Mouse (Mus musculus): ENCODE results near the gene Ggn. TPM values are rescaled to one million over a fixed set of nuclear protein-coding genes. Genes with fewer than 3 reads are reported as not detected.
"Not testable (repeated sequence)": the region's sequence is repeated elsewhere in the genome, so short reads cannot be mapped to it uniquely, and the experiment has no call there.

Ggn gene
- total RNA-seq, 2 experiments from 2014 or later = 0.88 to 0.95 TPM

DNA sequence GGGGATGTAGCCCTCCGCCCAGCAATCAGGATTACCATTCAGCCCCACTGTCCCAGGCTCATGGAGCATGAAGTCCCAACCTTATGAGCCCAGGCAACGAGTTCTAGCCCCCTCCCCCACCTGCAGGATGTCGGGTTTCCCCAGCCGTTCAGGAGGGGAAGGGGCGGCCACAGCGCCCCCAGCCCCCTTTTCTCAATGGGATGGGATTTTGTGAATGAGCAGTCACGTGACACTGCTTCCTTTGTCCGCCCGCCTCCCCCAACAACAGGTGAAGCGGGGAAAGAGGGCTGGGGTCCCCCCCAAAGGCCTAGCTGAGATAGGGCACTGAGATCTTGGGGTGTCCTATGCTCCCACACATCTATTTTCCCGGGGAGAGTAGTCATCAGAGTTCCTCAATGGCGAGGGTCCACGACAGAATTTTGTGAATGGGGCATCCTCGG is 1.2 kb upstream of the Ggn start:
- peak overlapping the region; percentile 91 for H3K27ac ChIP-seq
- no peak for DNase-seq (ENCODE audit: low spot score in 2 of 2)
- H3K4me3 ChIP-seq = peak overlapping the region; percentile 86
- TF ChIP-seq CTCF (conservative IDR thresholded peaks at IDR 0.05) = no peak

DNA sequence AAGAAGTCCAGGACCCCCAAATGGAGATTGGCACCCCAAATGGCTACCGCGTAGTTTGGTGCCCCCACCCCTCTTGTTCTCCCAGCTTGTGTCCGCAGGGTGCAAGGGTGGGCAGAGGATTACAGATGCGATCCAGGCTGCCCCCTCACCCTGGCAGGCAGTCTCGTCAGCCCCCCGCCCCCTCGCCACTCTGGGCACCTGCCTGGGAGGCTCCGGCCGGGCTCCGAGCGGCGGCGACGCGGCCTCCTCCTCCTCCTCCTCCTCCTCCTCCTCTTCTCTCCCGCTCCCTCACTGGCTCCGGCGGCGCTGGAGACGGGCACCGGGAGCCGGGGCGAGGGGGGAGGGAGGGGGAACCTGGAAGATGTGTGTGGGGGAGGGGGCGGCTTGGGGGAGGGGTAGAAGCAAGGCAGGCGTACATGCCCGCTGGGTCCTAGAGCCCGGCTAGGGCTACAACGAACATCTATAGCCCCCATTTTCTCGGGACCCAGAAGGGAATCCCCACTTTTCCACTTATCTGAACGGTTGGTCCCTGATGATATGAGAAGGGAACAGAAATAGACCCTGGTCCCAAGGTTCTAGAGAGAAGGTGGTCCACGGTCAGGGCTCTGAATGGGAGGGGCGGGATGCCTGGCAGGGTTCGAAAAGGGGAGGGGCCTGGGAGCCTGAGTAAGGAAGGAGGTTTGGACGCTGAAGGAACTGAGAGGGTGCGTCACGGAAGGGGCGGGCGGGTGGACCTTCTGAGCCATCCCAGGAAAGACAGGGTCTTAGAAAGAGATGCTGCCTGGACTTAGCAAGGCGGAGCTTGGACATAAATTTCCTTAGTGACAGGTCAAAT is 562 bp upstream of the Ggn start:
- no peak for TF ChIP-seq CTCF (conservative IDR thresholded peaks at IDR 0.05)
- peak; percentile 70 to 82 for DNase-seq (ENCODE audit: low spot score in 2 of 2)
- Histone ChIP-seq H3K4me3 (peak overlapping the region; percentile 86), H3K27ac (peak overlapping the region; percentile 91)

DNA sequence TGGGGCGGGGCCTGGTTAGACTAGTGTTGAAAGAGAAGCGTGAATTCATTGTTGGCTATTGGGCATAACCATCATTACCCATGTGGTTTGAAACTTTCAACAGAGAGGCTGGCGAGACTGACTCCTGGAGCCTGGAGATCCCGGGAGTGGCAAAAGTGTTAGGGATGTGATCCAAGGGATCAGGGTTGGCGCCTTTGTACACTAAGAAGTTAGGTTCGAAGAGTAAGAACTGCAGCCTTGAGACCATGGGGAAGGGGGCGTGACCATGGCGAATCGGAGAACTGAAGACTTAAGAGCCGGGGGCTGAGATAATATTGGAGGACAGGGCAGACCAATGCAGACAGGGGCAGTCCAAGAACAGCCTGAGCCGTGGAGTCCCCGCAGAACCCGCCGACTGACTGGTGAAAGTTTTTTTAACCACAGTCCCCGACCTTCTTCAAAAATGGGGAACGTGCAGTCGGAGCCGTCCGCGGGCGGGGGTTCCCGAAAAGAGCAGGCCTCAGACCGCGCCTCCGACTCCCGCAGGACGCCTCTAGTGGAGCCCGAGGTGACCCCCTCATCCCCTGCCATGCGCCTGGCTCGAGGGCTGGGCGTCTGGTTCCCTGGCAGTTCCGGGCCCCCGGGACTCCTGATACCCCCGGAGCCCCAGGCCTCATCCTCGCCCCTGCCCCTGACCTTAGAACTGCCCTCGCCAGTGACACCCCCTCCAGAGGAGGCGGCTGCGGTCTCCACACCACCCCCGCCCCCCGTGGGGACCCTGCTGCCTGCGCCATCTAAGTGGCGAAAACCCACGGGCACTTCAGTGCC is 948 bp downstream of the Ggn start:
- Histone ChIP-seq H3K27ac (no peak overlapping the region), H3K4me3 (peak overlapping the region; percentile 86)
- DNase-seq (ENCODE audit: low spot score in 2 of 2) = no peak
- TF ChIP-seq CTCF (conservative IDR thresholded peaks at IDR 0.05) = no peak

DNA sequence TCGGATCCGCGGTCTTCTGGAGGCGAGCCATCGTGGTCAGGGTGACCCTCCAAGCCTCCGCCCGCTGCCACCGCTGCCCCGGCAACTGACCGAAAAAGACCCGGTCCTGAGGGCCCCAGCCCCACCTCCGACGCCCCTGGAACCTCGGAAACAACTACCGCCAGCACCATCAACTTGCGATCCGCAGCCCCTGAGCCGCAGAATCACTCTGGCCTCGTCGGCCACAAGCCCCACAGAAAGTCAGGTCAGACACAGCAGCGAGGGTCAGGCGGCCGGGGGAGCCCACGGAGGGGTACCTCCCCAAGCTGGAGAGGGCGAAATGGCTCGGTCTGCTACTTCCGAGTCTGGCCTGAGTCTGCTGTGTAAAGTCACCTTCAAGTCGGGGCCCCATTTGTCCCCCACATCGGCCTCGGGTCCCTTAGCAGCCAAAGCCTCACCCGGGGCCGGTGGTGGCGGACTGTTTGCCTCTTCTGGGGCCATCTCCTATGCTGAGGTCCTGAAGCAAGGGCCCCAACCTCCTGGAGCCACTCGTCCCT is 1.6 kb downstream of the Ggn start:
- no peak overlapping the region for H3K27ac ChIP-seq
- no peak overlapping the region for H3K4me3 ChIP-seq
- no peak for DNase-seq (ENCODE audit: low spot score in 2 of 2)
- TF ChIP-seq CTCF (conservative IDR thresholded peaks at IDR 0.05) = no peak

DNA sequence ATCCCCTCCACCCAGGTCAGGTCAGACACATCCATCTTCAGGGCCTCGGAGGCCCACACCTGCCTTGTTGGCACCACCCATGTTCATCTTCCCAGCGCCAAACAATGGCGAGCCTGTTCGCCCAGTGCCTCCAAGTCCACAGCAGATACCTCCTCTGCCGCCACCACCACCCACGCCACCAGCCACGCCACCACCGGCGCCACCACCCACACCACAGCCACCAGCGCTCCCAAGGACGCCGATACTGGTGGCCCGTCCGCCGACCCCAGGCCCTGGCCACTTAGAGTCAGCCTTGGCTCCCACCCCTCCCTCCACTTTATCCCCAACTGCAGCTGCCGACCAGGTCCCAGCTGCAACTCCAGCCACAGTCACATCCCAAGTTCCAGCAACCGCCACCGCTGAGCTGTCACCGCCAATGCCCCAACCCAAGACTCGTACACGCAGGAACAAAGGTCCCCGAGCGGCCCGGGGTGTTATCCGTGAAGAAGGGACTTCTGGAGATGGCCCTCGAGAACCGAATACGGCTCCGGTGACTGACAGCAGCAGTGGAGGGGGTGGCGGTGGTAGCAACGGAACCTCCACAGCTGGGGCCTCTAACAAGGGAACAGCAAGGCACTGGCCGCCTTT is 2.5 kb downstream of the Ggn start:
- DNase-seq (ENCODE audit: low spot score in 2 of 2) = no peak
- H3K4me3 ChIP-seq = no peak overlapping the region
- no peak for TF ChIP-seq CTCF (conservative IDR thresholded peaks at IDR 0.05)

DNA sequence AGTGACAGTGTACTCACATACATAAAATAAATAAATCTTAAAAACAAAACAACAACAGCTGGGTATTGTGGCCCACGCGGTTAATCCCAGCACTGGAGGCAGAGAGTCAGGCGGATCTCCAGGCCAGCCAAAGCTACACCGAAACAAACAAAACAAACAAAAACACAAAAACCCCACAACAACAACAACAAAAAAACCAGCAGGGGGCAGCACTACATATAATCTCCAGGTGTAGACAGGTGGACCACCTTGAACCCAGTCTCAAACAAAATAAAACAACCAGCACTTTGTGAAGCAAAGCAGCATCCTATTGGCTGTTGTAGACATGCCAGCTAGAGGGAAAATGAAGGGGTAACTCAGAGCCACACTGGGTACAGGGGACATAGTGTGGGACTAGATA is 8.1 kb downstream of the Ggn start:
- Histone ChIP-seq H3K4me3 (no peak overlapping the region), H3K27ac (no peak overlapping the region)
- DNase-seq (ENCODE audit: low spot score in 2 of 2) = no peak
- TF ChIP-seq CTCF (conservative IDR thresholded peaks at IDR 0.05) = peak; percentile 58

More for the DNA sequence above, 2.5 kb downstream of the Ggn start:
- H3K27ac ChIP-seq = no peak overlapping the region

DNA sequence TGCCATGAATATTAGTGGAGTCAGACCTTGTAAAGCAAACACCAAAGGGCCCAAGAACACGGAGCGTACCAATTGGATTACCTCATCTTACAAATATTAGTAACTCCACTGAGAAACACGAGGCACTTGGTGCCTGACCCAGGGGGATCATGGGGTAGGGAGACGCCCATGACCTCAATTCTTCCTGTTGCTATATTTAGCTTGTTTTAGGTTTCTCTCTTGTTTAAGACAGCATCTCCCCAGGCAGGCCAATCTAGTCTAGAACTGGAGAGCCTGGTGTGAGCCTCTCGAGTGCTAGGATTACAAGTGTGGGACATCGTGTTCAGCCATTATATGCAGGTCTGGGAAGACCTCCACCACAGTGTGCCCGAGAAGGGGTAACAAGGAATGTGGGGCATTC is 9.3 kb downstream of the Ggn start:
- no peak for DNase-seq (ENCODE audit: low spot score in 2 of 2)
- TF ChIP-seq CTCF (conservative IDR thresholded peaks at IDR 0.05) = no peak
- Histone ChIP-seq H3K4me3 (peak overlapping the region; percentile 83), H3K27ac (no peak overlapping the region)

DNA sequence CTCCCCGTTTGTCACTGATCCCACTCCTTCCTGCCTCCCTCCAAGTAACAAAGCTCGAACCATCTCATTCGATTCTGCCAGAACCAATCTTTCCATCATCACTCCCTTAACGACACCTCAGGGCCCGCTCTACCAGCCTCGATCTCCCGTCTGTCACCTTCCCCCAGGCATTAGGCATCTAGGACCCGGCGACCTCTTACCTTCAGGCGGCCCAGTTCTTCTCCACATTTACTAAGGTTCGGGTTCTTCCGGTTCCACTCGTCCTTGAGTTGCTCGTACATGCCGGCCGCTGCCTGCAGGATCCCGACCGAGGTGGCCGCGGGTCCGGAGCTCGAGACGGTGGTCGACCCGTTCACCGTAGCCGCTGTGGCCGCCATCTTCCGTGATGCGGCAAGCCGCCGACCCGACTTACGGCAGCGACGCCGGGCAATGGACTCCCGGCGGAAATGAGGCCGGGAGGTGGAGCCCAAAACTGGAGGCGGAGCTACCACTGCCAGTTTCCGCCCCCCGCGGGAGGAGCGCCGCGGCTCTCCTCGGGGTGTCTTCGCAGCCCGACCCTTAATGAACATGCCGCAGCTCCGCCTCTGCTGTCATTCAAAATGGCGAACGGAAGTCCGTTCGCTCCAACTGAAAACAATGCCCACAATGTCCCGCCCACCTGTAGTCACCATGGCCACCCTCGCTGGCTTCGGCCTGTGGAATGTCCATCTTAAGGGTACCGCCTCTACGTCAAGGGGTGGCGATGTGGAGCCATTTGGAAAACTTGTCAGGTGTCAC is 10.3 kb downstream of the Ggn start, which contains the start of gene Psmd8:
Gene Psmd8 (minus strand): TSS at position 625 of the 777 bp plus-strand sequence.
- TF ChIP-seq CTCF (conservative IDR thresholded peaks at IDR 0.05) = peak; percentile 68
- Histone ChIP-seq H3K4me3 (peak within 1 kb of the TSS; percentile 83), H3K27ac (peak within 1 kb of the TSS; percentile 91)
- peak; percentile 94 to 98 for DNase-seq (ENCODE audit: low spot score in 2 of 2)

DNA sequence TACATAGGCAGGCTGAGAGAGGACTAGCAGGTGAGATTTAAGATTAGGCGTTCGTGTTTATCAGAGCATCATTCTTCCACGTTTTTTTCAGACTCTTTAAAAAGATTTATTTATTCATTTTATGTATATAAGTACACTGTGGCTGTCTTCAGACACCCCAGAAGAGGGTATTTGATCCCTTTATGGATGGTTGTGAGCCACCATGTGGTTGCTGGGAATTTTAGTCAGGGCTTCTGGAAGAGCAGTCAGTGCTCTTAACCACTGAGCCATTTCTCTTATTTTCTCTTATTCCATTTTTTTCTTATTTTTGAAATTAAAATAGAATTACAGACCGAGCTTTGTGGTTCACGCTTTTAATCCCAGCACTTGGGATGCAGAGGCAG is 10.8 kb downstream of the Ggn start:
- TF ChIP-seq CTCF (conservative IDR thresholded peaks at IDR 0.05) = no peak
- peak overlapping the region; percentile 91 for H3K27ac ChIP-seq
- DNase-seq (ENCODE audit: low spot score in 2 of 2) = no peak
- peak overlapping the region; percentile 83 for H3K4me3 ChIP-seq

DNA sequence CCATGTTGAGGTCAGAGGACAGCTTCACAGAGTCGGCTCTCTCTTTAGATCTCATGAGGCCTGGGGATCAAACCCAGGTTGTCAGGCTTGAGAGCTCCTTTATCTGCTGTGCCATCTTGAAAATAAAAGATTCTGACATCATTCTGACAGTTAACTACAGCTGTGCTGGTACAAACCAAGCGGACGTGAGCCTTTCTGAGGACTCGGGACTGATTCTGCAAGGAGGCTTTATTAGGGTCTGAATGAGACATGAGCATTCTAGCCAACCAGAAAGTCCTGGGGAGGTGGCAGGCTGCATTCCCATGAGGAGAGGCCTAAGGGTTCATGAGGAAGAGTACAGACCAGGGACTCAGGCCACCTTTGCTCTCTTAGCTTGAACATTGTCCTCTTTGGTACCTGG is 11.3 kb downstream of the Ggn start:
- not testable (repeated sequence) for H3K4me3 ChIP-seq; DNase-seq (ENCODE audit: low spot score in 2 of 2); H3K27ac ChIP-seq

DNA sequence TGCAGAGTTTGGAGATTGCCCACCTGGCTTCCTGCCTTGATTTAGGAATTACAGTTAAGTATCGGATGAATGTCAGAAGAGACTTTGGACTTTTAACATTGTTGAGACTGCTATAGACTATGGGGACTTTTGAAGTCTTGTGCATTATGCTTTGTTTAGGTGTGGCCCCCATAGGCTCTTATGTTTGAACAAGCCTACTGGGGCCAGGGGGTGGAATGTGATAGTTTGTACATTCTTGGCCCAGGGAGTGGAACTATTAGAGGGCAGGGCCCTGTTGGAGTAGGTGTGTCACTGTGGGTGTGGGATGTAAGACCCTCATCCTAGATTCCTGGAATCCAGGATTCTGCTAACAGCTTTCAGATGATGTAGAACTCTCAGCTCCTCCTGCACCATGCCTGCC is 24.2 kb downstream of the Ggn start:
- not testable (repeated sequence) for H3K27ac ChIP-seq; H3K4me3 ChIP-seq; DNase-seq (ENCODE audit: low spot score in 2 of 2)

DNA sequence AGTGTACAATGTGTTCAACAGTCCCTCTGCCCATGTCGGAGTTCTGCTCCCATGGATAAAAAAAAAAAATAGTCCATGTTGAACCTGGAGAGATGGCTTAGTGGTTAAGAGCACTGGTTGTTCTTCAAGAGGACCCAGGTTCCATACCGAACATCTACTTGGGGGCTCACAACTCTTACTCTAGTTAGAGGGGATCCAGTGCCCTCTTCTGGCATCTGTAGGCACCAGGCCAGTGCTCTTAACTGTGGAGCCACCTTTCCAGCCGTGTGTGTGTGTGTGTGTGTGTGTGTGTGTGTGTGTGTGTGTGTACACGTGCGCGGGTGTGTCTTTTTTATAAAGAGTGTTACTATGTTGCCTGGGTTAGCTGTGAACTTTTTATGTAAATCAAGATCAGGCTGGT is 32.6 kb downstream of the Ggn start:
- TF ChIP-seq CTCF (conservative IDR thresholded peaks at IDR 0.05) = no peak
- Histone ChIP-seq H3K4me3 (no peak overlapping the region), H3K27ac (no peak overlapping the region)
- DNase-seq (ENCODE audit: low spot score in 2 of 2) = no peak

DNA sequence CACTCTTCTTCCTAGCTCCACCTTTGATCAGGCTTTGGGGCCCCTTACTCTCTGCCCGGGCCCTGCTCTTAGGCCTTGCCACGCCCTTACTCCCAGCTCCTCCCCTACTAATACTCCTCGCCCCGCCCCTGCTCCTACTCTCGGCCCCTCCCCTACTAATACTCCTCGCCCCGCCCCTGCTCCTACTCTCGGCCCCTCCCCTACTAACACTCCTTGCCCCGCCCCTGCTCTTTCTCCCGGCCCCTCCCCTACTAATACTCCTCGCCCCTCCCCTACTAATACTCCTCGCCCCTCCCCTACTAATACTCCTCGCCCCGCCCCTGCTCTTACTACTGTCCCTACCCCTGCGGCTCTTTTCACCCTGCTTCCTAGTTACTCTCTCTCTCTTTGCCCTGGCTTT is 41.0 kb downstream of the Ggn start:
- H3K27ac ChIP-seq = peak overlapping the region; percentile 56; the same call in 1 of the 2 replicates
- peak overlapping the region; percentile 45 for H3K4me3 ChIP-seq
- DNase-seq (ENCODE audit: low spot score in 2 of 2) = not testable (repeated sequence)
